Comparison of ENCODE assay signal across 7 mouse cellular contexts in genomic region chr1:159231781-159232571, GRCm38 (mm10). TPM values are rescaled to one million over a fixed set of nuclear protein-coding genes. Genes with fewer than 3 reads are reported as not detected.
DNase-seq lines count a peak whose midpoint lies in the region; ATAC-seq lines count a peak whose summit lies in the region.
"Not testable (repeated sequence)": the region's sequence is repeated elsewhere in the genome, so short reads cannot be mapped to it uniquely, and the experiment has no call there.

TSS of gene Cop1 (plus strand) at chr1:159232320.

- peak within 1 kb of the TSS; percentile 82 for H3K4me3 ChIP-seq in embryonic facial prominence, embryonic 10.5 days
- peak within 1 kb of the TSS; percentile 67 for H3K4me3 ChIP-seq in limb, embryonic 10.5 days
- H3K4me3 ChIP-seq in midbrain, embryonic 13.5 days (replicated peaks), result peak within 1 kb of the TSS; percentile 87

- not testable (repeated sequence) for H3K36me3 ChIP-seq in embryonic facial prominence, embryonic 10.5 days (replicated peaks); limb, embryonic 10.5 days; midbrain, embryonic 13.5 days

- H3K27me3 ChIP-seq in embryonic facial prominence, embryonic 10.5 days (replicated peaks; ENCODE audit: low read depth, poor library complexity, severe bottlenecking); limb, embryonic 10.5 days (ENCODE audit: low read depth, poor library complexity, severe bottlenecking); midbrain, embryonic 13.5 days: not testable (repeated sequence)

- H3K9ac ChIP-seq in midbrain, embryonic 13.5 days (replicated peaks), result peak within 1 kb of the TSS; percentile 82

- DNase-seq in adrenal gland, postnatal 10 days, result peak; percentile 96
- DNase-seq in embryonic facial prominence, embryonic 10.5 days (ENCODE audit: low spot score), result peak; percentile 94
- DNase-seq in kidney, adult 11 months, result peak; percentile 88
- DNase-seq in limb, embryonic 10.5 days (ENCODE audit: low spot score), result peak; percentile 92
- peak; percentile 87 for DNase-seq in spleen, adult 12 weeks (ENCODE audit: low spot score)

- WGBS in embryonic facial prominence, embryonic 10.5 days, result under 1% methylated on average over 85 of the region's 97 CpGs
- under 1% methylated on average over 78 of the region's 97 CpGs for WGBS in limb, embryonic 10.5 days
- under 1% methylated on average over 77 of the region's 97 CpGs for WGBS in midbrain, embryonic 13.5 days

- H3K9me3 ChIP-seq in embryonic facial prominence, embryonic 10.5 days; limb, embryonic 10.5 days (replicated peaks); midbrain, embryonic 13.5 days: not testable (repeated sequence)

- peaks cover 18% of the 10 kb centered on the region for H3K4me1 ChIP-seq in embryonic facial prominence, embryonic 10.5 days
- peaks cover 15% of the 10 kb centered on the region for H3K4me1 ChIP-seq in limb, embryonic 10.5 days
- H3K4me1 ChIP-seq in midbrain, embryonic 13.5 days (replicated peaks), result peaks cover 34% of the 10 kb centered on the region

- peak within 1 kb of the TSS; percentile 93 for H3K27ac ChIP-seq in embryonic facial prominence, embryonic 10.5 days (replicated peaks)
- peak within 1 kb of the TSS; percentile 91 for H3K27ac ChIP-seq in limb, embryonic 10.5 days
- peak within 1 kb of the TSS; percentile 93 for H3K27ac ChIP-seq in midbrain, embryonic 13.5 days

- peak; percentile 88 for ATAC-seq in granulocyte monocyte progenitor cell, adult 5-6 weeks (replicated peaks; ENCODE audit: poor library complexity, severe bottlenecking)
- peak; percentile 98 for ATAC-seq in midbrain, embryonic 13.5 days

- H3K4me2 ChIP-seq in midbrain, embryonic 13.5 days (replicated peaks), result peak within 1 kb of the TSS; percentile 73

RNA-seq across cellular contexts. Expression of gene Cop1, which starts in this region (rescaled TPM):
- total RNA-seq in adrenal gland, postnatal 10 days (2021), result 100 to 1,000 TPM; 120 to 136 TPM
- 45.7 and 68.3 TPM in 2 replicates for polyA plus RNA-seq in embryonic facial prominence, embryonic 10.5 days (2016; fragmentation: Nextera tagmentation; extraction: Ambion mirVana)
- 81.8 and 118 TPM in 2 replicates for total RNA-seq in granulocyte monocyte progenitor cell, adult 5-6 weeks (2014; fragmentation: Nextera tagmentation)
- 137 and 141 TPM in 2 replicates for total RNA-seq in granulocyte monocyte progenitor cell, adult 5-6 weeks (2017)
- polyA plus RNA-seq in limb, embryonic 10.5 days (2016; fragmentation: Nextera tagmentation; extraction: Ambion mirVana), result 69.1 and 69.8 TPM in 2 replicates
- polyA plus RNA-seq in midbrain, embryonic 13.5 days (2015; fragmentation: Nextera tagmentation; extraction: Ambion mirVana), result 21.3 and 21.6 TPM in 2 replicates

Comparison
In these comparisons a context has a peak if more than half of its experiments do, and no peak if none do; other contexts are left out.
1. Peak in every context shown above with its lines: DNase-seq, ATAC-seq, H3K4me3 ChIP-seq and H3K27ac ChIP-seq.